ENCODE assay signal across 40 mouse cellular contexts in genomic region chr3:63538881-63539280, GRCm38 (mm10). TPM values are rescaled to one million over a fixed set of nuclear protein-coding genes. Genes with fewer than 3 reads are reported as not detected.
DNase-seq lines count a peak whose midpoint lies in the region; ATAC-seq and TF ChIP-seq lines count a peak whose summit lies in the region.
"Had no signal": no experiment of that assay in that cellular context is flagged by ENCODE, and none has a peak within 500 bp of the region (broad histone marks: within the 10 kb centered on the region; RNA-seq: fewer than 3 reads in every experiment).

No protein-coding gene starts in this region.

- H3K4me2 ChIP-seq in forebrain, postnatal 0 days (ENCODE audit: low read depth) = no peak overlapping the region
- no peak overlapping the region for H3K4me2 ChIP-seq in forebrain, embryonic 16.5 days (ENCODE audit: low read length)
- no peak overlapping the region for H3K4me2 ChIP-seq in intestine, postnatal 0 days (replicated peaks; ENCODE audit: low read depth)
- H3K4me2 ChIP-seq in intestine, embryonic 15.5 days (replicated peaks) = no peak overlapping the region
- H3K4me2 ChIP-seq in lung, postnatal 0 days (replicated peaks; ENCODE audit: low read depth, low read length) = no peak overlapping the region
- H3K4me2 ChIP-seq: embryonic facial prominence, embryonic 13.5 days; forebrain, embryonic 15.5 days; hindbrain, embryonic 15.5 days; limb, embryonic 13.5 days; liver, embryonic 11.5 days; neural tube, embryonic 12.5 days had no signal

- no peak for TF ChIP-seq EP300 in lung, postnatal 0 days (IDR thresholded peaks at IDR 0.05)

- 55% methylated on average over 2 of the region's 2 CpGs for WGBS in forebrain, postnatal 0 days
- WGBS in forebrain, embryonic 16.5 days = 52% methylated on average over 2 of the region's 2 CpGs
- 70% methylated on average over 2 of the region's 2 CpGs for WGBS in intestine, postnatal 0 days
- WGBS in intestine, embryonic 15.5 days = 77% methylated on average over 2 of the region's 2 CpGs
- WGBS in lung, postnatal 0 days = 37% methylated on average over 2 of the region's 2 CpGs
- 46% methylated on average over 2 of the region's 2 CpGs for WGBS in lung, adult 2 months

- H3K27ac ChIP-seq in forebrain, postnatal 0 days (ENCODE audit: low read depth, low read length) = no peak overlapping the region
- no peak overlapping the region for H3K27ac ChIP-seq in forebrain, embryonic 16.5 days (ENCODE audit: low read length)
- no peak overlapping the region for H3K27ac ChIP-seq in intestine, postnatal 0 days (ENCODE audit: low read depth, low read length)
- H3K27ac ChIP-seq in intestine, embryonic 15.5 days = no peak overlapping the region
- H3K27ac ChIP-seq in lung, postnatal 0 days (ENCODE audit: low read length) = no peak overlapping the region
- H3K27ac ChIP-seq: embryonic facial prominence, embryonic 13.5 days; forebrain, embryonic 10.5 days; forebrain, embryonic 15.5 days; heart, embryonic 10.5 days; hindbrain, embryonic 15.5 days; left cerebral cortex, adult 2 months; limb, embryonic 13.5 days; macrophage; neural tube, embryonic 12.5 days had no signal

- no peak for ATAC-seq in forebrain, postnatal 0 days
- ATAC-seq in forebrain, embryonic 16.5 days = no peak
- ATAC-seq in intestine, postnatal 0 days = no peak
- ATAC-seq in intestine, embryonic 15.5 days = no peak
- peak; percentile 75 for ATAC-seq in lung, postnatal 0 days
- ATAC-seq in Patski = peak; percentile 60
- ATAC-seq: forebrain, embryonic 15.5 days; midbrain, embryonic 16.5 days had no signal

- H3K9ac ChIP-seq in forebrain, postnatal 0 days = no peak overlapping the region
- no peak overlapping the region for H3K9ac ChIP-seq in forebrain, embryonic 16.5 days (replicated peaks; ENCODE audit: low read depth, low read length)
- H3K9ac ChIP-seq in intestine, postnatal 0 days (ENCODE audit: low read depth, low read length) = no peak overlapping the region
- no peak overlapping the region for H3K9ac ChIP-seq in intestine, embryonic 15.5 days
- H3K9ac ChIP-seq in lung, postnatal 0 days (replicated peaks; ENCODE audit: low read depth) = no peak overlapping the region
- H3K9ac ChIP-seq: embryonic facial prominence, embryonic 13.5 days; forebrain, embryonic 15.5 days; hindbrain, embryonic 15.5 days; limb, embryonic 13.5 days; neural tube, embryonic 12.5 days had no signal

- in situ Hi-C loops in Patski (cut with MboI; ENCODE audit: low pct_unique_long_range_greater_than_20kb) = loop anchor here (5.0 kb wide), 1 partner anchor 237 kb away; no protein-coding TSS in a partner anchor

- H3K27me3 ChIP-seq in forebrain, postnatal 0 days (ENCODE audit: insufficient read depth, low read length) = no peaks in the 10 kb centered on the region
- no peaks in the 10 kb centered on the region for H3K27me3 ChIP-seq in forebrain, embryonic 16.5 days (replicated peaks; ENCODE audit: control insufficient read depth, insufficient read depth, low read length)
- no peaks in the 10 kb centered on the region for H3K27me3 ChIP-seq in intestine, postnatal 0 days (replicated peaks; ENCODE audit: control insufficient read depth, insufficient read depth, low read length)
- no peaks in the 10 kb centered on the region for H3K27me3 ChIP-seq in intestine, embryonic 15.5 days (replicated peaks)
- H3K27me3 ChIP-seq in lung, postnatal 0 days (replicated peaks; ENCODE audit: insufficient read depth, low read length) = no peaks in the 10 kb centered on the region
- H3K27me3 ChIP-seq in Patski = no peaks in the 10 kb centered on the region
- H3K27me3 ChIP-seq: embryonic facial prominence, embryonic 13.5 days; forebrain, embryonic 15.5 days; hindbrain, embryonic 15.5 days; limb, embryonic 13.5 days; neural tube, embryonic 12.5 days had no signal

- H3K36me3 ChIP-seq in forebrain, postnatal 0 days (ENCODE audit: insufficient read depth) = no peaks in the 10 kb centered on the region
- H3K36me3 ChIP-seq in forebrain, embryonic 16.5 days (ENCODE audit: control insufficient read depth, insufficient read depth) = no peaks in the 10 kb centered on the region
- H3K36me3 ChIP-seq in intestine, postnatal 0 days (ENCODE audit: control insufficient read depth, insufficient read depth) = no peaks in the 10 kb centered on the region
- H3K36me3 ChIP-seq in intestine, embryonic 15.5 days = no peaks in the 10 kb centered on the region
- H3K36me3 ChIP-seq in lung, postnatal 0 days (ENCODE audit: insufficient read depth, low read length) = no peaks in the 10 kb centered on the region
- H3K36me3 ChIP-seq: embryonic facial prominence, embryonic 13.5 days; forebrain, embryonic 10.5 days; forebrain, embryonic 15.5 days; heart, embryonic 10.5 days; hindbrain, embryonic 15.5 days; limb, embryonic 13.5 days; neural tube, embryonic 12.5 days had no signal

- TF ChIP-seq CTCF in forebrain, postnatal 0 days (IDR thresholded peaks at IDR 0.05; ENCODE audit: low read depth) = peak; percentile 19; the same call in 1 of the 2 replicates
- TF ChIP-seq CTCF in intestine, postnatal 0 days (IDR thresholded peaks at IDR 0.05; ENCODE audit: low read depth) = peak; percentile 54
- peak; percentile 68 for TF ChIP-seq CTCF in lung, postnatal 0 days (IDR thresholded peaks at IDR 0.05)
- no peak for TF ChIP-seq CTCF in lung, adult 2 months (IDR thresholded peaks at IDR 0.05; ENCODE audit: insufficient read depth, low read length)
- TF ChIP-seq CTCF in Patski (IDR thresholded peaks at IDR 0.05) = peak; percentile 78

- CTCF ChIA-PET in Patski (lab: Charles Lee) = interaction anchor here (0.7 to 1.0 kb wide), 2 partner anchors 179 to 216 kb away, joined by 3 read pairs; no protein-coding TSS in a partner anchor

- DNase-seq in forebrain, postnatal 0 days = no peak
- peak; percentile 63 for DNase-seq in lung, postnatal 0 days (ENCODE audit: low spot score)
- no peak for DNase-seq in lung, adult 2 months
- no peak for DNase-seq in Patski (ENCODE audit: low read depth, low spot score)
- DNase-seq: adrenal gland, postnatal 14 days; cerebellum, adult 11 months; cerebellum, adult 9-10 months; cerebellum, postnatal 36 days; embryo, embryonic 11 days; gastrocnemius, postnatal 10 days; kidney, adult 8-10 months; kidney, postnatal 14 days; right cerebral cortex, adult 18-20 months; spleen, adult 18-20 months; thymus, adult 2 months; thymus, postnatal 36 days had no signal

- POLR2A ChIA-PET in Patski (lab: Charles Lee) = no interaction called here

- no peaks in the 10 kb centered on the region for H3K9me3 ChIP-seq in forebrain, postnatal 0 days (ENCODE audit: low read length)
- H3K9me3 ChIP-seq in forebrain, embryonic 16.5 days (ENCODE audit: control insufficient read depth, low read length) = no peaks in the 10 kb centered on the region
- H3K9me3 ChIP-seq in intestine, postnatal 0 days (ENCODE audit: control insufficient read depth) = no peaks in the 10 kb centered on the region
- no peaks in the 10 kb centered on the region for H3K9me3 ChIP-seq in intestine, embryonic 15.5 days
- no peaks in the 10 kb centered on the region for H3K9me3 ChIP-seq in lung, postnatal 0 days (ENCODE audit: low read length)
- H3K9me3 ChIP-seq: embryonic facial prominence, embryonic 13.5 days; forebrain, embryonic 10.5 days; forebrain, embryonic 15.5 days; heart, embryonic 10.5 days; hindbrain, embryonic 15.5 days; limb, embryonic 13.5 days; neural tube, embryonic 12.5 days had no signal

- no peak overlapping the region for H3K4me3 ChIP-seq in forebrain, postnatal 0 days (ENCODE audit: low read depth, low read length)
- no peak overlapping the region for H3K4me3 ChIP-seq in forebrain, embryonic 16.5 days (replicated peaks; ENCODE audit: low read length)
- H3K4me3 ChIP-seq in intestine, postnatal 0 days (ENCODE audit: low read depth, low read length) = no peak overlapping the region
- no peak overlapping the region for H3K4me3 ChIP-seq in intestine, embryonic 15.5 days (replicated peaks)
- no peak overlapping the region for H3K4me3 ChIP-seq in lung, postnatal 0 days (ENCODE audit: low read depth, low read length)
- H3K4me3 ChIP-seq in lung, adult 2 months (replicated peaks; ENCODE audit: extremely low read depth, low read depth, low read length) = no peak overlapping the region
- H3K4me3 ChIP-seq: embryonic facial prominence, embryonic 13.5 days; forebrain, embryonic 10.5 days; forebrain, embryonic 15.5 days; heart, embryonic 10.5 days; hindbrain, embryonic 15.5 days; left cerebral cortex, adult 2 months; limb, embryonic 13.5 days; myocyte; neural tube, embryonic 12.5 days had no signal

- TF ChIP-seq POLR2A in lung, adult 2 months (IDR thresholded peaks at IDR 0.05; ENCODE audit: borderline replicate concordance, extremely low read depth, low read depth, low read length) = no peak

- H3K4me1 ChIP-seq in forebrain, postnatal 0 days (ENCODE audit: insufficient read depth) = no peaks in the 10 kb centered on the region
- H3K4me1 ChIP-seq in forebrain, embryonic 16.5 days (replicated peaks; ENCODE audit: control insufficient read depth, insufficient read depth, low read length) = 0 out of 2 replicates have a peak, but pooled peaks cover 3% of the 10 kb centered on the region
- no peaks in the 10 kb centered on the region for H3K4me1 ChIP-seq in intestine, postnatal 0 days (replicated peaks; ENCODE audit: control insufficient read depth, insufficient read depth, low read length)
- no peaks in the 10 kb centered on the region for H3K4me1 ChIP-seq in intestine, embryonic 15.5 days (replicated peaks)
- H3K4me1 ChIP-seq in lung, postnatal 0 days (ENCODE audit: insufficient read depth, low read depth, low read length) = no peaks in the 10 kb centered on the region
- no peaks in the 10 kb centered on the region for H3K4me1 ChIP-seq in lung, adult 2 months (ENCODE audit: control insufficient read depth, insufficient read depth, low read length)
- H3K4me1 ChIP-seq: forebrain, embryonic 10.5 days; heart, embryonic 10.5 days; hindbrain, embryonic 15.5 days; limb, embryonic 13.5 days; neural tube, embryonic 12.5 days had no signal

RNA-seq across cellular contexts. Expression of gene Gm34302, which starts 55.2 kb away (rescaled TPM):
- total RNA-seq in forebrain, postnatal 0 days (2014; rRNA removed) = not detected in 2 replicates
- polyA plus RNA-seq in forebrain, postnatal 0 days (2015; fragmentation: Nextera tagmentation; extraction: Ambion mirVana) = not detected in 2 replicates
- not detected in 2 replicates for polyA plus RNA-seq in forebrain, embryonic 16.5 days (2015; fragmentation: Nextera tagmentation; extraction: Ambion mirVana)
- polyA plus RNA-seq in intestine, postnatal 0 days (2015; fragmentation: Nextera tagmentation; extraction: Ambion mirVana) = not detected in 2 replicates
- polyA plus RNA-seq in intestine, embryonic 15.5 days (2015; fragmentation: Nextera tagmentation; extraction: Ambion mirVana) = not detected in 2 replicates
- polyA plus RNA-seq in lung, postnatal 0 days (2015; fragmentation: Nextera tagmentation; extraction: Ambion mirVana) = not detected in 2 replicates
- polyA plus RNA-seq in lung, adult 2 months (2012; rRNA removed) = not detected in 2 replicates
- not detected for polyA plus RNA-seq in Patski (2021)
- total RNA-seq: adrenal gland, postnatal 14 days; granulocyte monocyte progenitor cell, adult 5-6 weeks; hematopoietic stem cell, adult 5-6 weeks; layer of hippocampus, postnatal 14 days; left cerebral cortex, adult 2 months; left cerebral cortex, postnatal 36 days; megakaryocyte-erythroid progenitor cell, adult 5-6 weeks; MEL had no signal
- polyA plus RNA-seq: embryonic facial prominence, embryonic 13.5 days; forebrain, embryonic 10.5 days; forebrain, embryonic 15.5 days; heart, embryonic 16.5 days; hindbrain, embryonic 15.5 days; intestine, embryonic 14.5 days; limb, embryonic 13.5 days; liver, embryonic 11.5 days; liver, embryonic 16.5 days; macrophage; midbrain, embryonic 16.5 days; neural tube, embryonic 12.5 days; thymus, adult 2 months had no signal

Comparison
In these comparisons a context has a peak if more than half of its experiments do, and no peak if none do; other contexts are left out.
1. ATAC-seq: peak in lung, postnatal 0 days (single experiment) and Patski (single experiment); none in forebrain, postnatal 0 days (single experiment), forebrain, embryonic 16.5 days (single experiment), intestine, postnatal 0 days (single experiment) and intestine, embryonic 15.5 days (single experiment).